Mouse (Mus musculus): ENCODE measurements around the gene Ankrd49. TPM values are rescaled to one million over a fixed set of nuclear protein-coding genes. Genes with fewer than 3 reads are reported as not detected.

Gene Ankrd49
- 47.9 and 52.0 TPM in 2 replicates for polyA plus RNA-seq (2014; fragmentation: Nextera tagmentation; extraction: Ambion mirVana)

DNA sequence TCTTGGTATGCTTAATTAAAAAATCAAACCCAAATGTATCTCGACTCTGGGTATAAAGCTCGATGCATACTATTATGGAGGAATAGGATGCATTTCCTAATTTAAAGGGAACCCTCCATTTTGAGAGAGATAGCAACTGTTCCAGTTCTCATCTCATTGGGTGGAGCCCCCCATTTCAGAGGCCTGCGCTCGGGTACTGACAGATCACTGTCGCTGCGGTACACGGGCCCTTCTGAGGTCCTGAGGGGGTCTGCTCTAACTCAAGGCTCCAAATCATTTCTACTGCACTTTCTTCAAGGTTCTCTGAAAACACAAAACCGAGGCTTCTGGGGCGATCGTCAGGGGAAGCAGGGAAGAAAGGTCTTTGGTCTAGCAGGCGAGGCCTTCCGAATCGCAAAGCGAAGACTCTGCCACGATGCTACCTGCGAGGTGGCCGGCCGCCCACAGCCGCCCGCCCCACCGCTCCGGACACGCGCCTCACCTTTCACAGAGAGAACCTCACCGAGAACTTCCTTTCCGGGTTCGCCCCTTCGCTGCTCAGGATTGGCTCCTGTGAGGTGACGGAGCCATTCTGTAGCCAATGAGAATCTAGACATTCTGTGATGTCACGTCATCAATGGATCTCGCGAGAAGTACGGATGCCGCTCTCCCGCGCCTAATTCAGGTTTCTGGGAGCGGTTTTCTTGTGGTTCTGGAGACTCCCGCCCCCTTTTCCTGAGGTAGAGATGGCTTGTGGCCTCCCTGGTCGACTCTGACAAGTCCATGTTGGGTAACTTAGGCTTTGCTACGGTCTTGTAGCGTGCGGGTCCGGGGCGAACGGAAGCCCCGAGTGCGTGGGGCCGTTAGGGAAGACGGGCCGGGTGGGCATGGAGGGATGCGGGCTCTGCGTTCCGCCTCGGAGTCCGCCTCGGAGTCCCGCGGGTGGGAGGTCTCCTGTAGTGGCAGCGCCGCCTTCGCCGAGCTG lies at the start of gene Ankrd49, which contains the start of gene Mre11a:
Gene Ankrd49 (minus strand): TSS at position 818 of the 964 bp plus-strand sequence.
Gene Mre11a (plus strand): TSS at position 616 of the 964 bp plus-strand sequence.
- H3K36me3 ChIP-seq (ENCODE audit: control insufficient read depth, insufficient read depth, low read length): peaks cover 59% of the 10 kb centered on the region
- no peaks in the 10 kb centered on the region for H3K27me3 ChIP-seq (replicated peaks; ENCODE audit: control insufficient read depth, insufficient read depth, low read length)
- H3K4me1 ChIP-seq (replicated peaks; ENCODE audit: control insufficient read depth, insufficient read depth, low read length): peaks cover 6% of the 10 kb centered on the region; the same call in 1 of the 2 replicates
- peak within 1 kb of the TSS; percentile 97 for H3K27ac ChIP-seq (ENCODE audit: low read depth)
- ATAC-seq (replicated peaks; ENCODE audit: low FRiP score, low TSS enrichment, low read depth): peak; percentile 99
- H3K9ac ChIP-seq (ENCODE audit: low read length): peak within 1 kb of the TSS; percentile 94
- H3K9me3 ChIP-seq (ENCODE audit: control insufficient read depth, low read length): no peaks in the 10 kb centered on the region
- peak within 1 kb of the TSS; percentile 82 for H3K4me2 ChIP-seq (ENCODE audit: low read length)
- peak; percentile 98 for DNase-seq (ENCODE audit: low spot score)
- peak within 1 kb of the TSS; percentile 95 for H3K4me3 ChIP-seq (ENCODE audit: low read depth, low read length)
- WGBS: under 1% methylated on average over 62 of the region's 62 CpGs

DNA sequence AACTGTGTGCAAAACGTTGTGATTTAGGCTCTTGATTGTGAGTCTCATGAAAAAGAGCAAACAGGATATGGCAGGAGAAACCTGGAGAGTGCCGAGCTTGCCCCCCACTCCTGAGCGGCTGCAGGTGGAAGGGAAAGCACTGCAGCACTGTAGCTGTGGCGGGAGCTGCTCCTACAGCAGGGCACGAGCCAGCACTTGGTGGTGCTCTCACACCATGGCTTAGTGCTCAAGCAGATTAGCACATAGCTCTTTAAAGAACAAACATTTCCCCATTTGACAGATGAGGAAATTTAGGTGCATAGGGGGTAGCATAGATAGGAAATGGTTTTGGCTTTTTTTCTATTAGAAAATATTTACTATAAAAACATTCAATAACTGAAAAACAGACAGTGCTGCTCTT lies 47.4 kb upstream of the Ankrd49 start:
- 84% methylated on average over 5 of the region's 5 CpGs for WGBS

DNA sequence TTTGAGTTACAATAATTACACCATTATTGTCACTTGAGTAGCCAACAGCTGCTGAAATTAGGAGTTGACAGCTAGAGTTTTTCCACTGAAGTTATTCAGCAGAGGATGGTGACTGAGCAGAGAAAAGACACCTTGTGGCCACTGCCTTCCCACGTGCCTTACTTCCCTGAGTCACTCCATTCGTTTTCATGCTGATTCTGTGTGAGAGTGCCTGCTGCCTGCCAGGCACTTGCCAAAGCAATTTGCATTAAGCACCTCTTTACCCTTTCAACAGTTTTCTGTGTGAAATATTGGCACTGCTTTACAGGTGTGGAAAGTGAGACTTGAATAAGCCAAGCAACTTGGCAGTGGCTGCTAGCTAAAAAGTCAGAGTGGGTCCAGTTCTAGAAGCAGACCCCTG lies 43.2 kb upstream of the Ankrd49 start:
- ATAC-seq (replicated peaks; ENCODE audit: low FRiP score, low TSS enrichment, low read depth) (no peak), DNase-seq (ENCODE audit: low spot score) (no peak)
- WGBS: 71% methylated on average over 2 of the region's 2 CpGs
- Histone ChIP-seq H3K36me3 (ENCODE audit: control insufficient read depth, insufficient read depth, low read length) (peaks cover 75% of the 10 kb centered on the region), H3K4me2 (ENCODE audit: low read length) (no peak overlapping the region), H3K27ac (ENCODE audit: low read depth) (no peak overlapping the region), H3K27me3 (replicated peaks; ENCODE audit: control insufficient read depth, insufficient read depth, low read length) (no peaks in the 10 kb centered on the region), H3K4me3 (ENCODE audit: low read depth, low read length) (no peak overlapping the region), H3K9me3 (ENCODE audit: control insufficient read depth, low read length) (no peaks in the 10 kb centered on the region), H3K9ac (ENCODE audit: low read length) (no peak overlapping the region), H3K4me1 (replicated peaks; ENCODE audit: control insufficient read depth, insufficient read depth, low read length) (no peaks in the 10 kb centered on the region)

More for the DNA sequence above, 47.4 kb upstream of the Ankrd49 start:
- DNase-seq (ENCODE audit: low spot score) (no peak), ATAC-seq (replicated peaks; ENCODE audit: low FRiP score, low TSS enrichment, low read depth) (no peak)
- Histone ChIP-seq H3K9me3 (ENCODE audit: control insufficient read depth, low read length) (no peaks in the 10 kb centered on the region), H3K4me2 (ENCODE audit: low read length) (no peak overlapping the region), H3K4me3 (ENCODE audit: low read depth, low read length) (no peak overlapping the region), H3K27ac (ENCODE audit: low read depth) (no peak overlapping the region), H3K27me3 (replicated peaks; ENCODE audit: control insufficient read depth, insufficient read depth, low read length) (no peaks in the 10 kb centered on the region), H3K4me1 (replicated peaks; ENCODE audit: control insufficient read depth, insufficient read depth, low read length) (no peaks in the 10 kb centered on the region), H3K9ac (ENCODE audit: low read length) (no peak overlapping the region), H3K36me3 (ENCODE audit: control insufficient read depth, insufficient read depth, low read length) (peaks cover 83% of the 10 kb centered on the region)

DNA sequence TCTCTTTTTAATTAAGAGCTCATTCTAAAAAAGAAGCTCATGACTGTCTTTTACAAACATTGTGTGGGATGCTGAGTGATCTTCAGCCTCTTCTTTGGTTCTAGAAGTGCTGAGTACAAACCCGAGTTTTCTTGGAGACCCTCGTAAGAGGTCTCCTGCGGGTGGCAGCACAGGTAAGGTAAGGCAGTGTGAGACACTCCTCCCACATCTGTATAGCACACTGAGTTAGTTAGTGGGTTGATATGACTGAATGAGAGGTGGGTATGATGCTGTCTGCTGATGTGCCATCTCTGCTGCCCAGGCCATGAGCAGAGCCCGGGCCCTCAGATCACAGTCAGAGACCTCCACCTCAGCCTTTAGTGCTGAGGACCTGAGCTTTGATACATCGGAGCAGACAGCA lies 40.2 kb upstream of the Ankrd49 start:
- H3K36me3 ChIP-seq (ENCODE audit: control insufficient read depth, insufficient read depth, low read length): peaks cover 75% of the 10 kb centered on the region
- no peaks in the 10 kb centered on the region for H3K9me3 ChIP-seq (ENCODE audit: control insufficient read depth, low read length)
- no peaks in the 10 kb centered on the region for H3K27me3 ChIP-seq (replicated peaks; ENCODE audit: control insufficient read depth, insufficient read depth, low read length)
- no peak overlapping the region for H3K4me3 ChIP-seq (ENCODE audit: low read depth, low read length)
- H3K4me2 ChIP-seq (ENCODE audit: low read length): no peak overlapping the region
- H3K27ac ChIP-seq (ENCODE audit: low read depth): no peak overlapping the region
- no peak overlapping the region for H3K9ac ChIP-seq (ENCODE audit: low read length)
- DNase-seq (ENCODE audit: low spot score) (no peak), ATAC-seq (replicated peaks; ENCODE audit: low FRiP score, low TSS enrichment, low read depth) (no peak)
- no peaks in the 10 kb centered on the region for H3K4me1 ChIP-seq (replicated peaks; ENCODE audit: control insufficient read depth, insufficient read depth, low read length)
- 84% methylated on average over 5 of the region's 5 CpGs for WGBS

DNA sequence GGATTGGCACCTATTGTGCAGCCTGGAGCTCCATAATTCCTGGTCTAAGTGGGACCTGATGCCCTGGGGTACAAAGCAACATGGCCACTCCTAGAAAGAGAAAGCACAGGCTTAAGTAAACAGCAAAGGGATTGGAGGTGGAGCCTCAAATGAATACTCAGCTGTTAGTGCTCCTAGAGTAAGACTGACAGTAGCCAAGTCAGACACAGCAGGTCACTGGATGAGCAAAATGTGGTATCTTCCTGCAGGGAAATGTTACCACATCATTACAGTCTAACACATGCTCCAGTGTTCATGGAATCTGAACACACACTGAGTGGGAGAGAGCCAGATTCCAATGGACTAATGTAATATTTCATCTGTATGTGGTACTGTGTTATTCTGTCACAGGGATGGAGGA lies 36.7 kb upstream of the Ankrd49 start:
- no peak for ATAC-seq (replicated peaks; ENCODE audit: low FRiP score, low TSS enrichment, low read depth)
- H3K36me3 ChIP-seq (ENCODE audit: control insufficient read depth, insufficient read depth, low read length): peaks cover 85% of the 10 kb centered on the region
- no peaks in the 10 kb centered on the region for H3K9me3 ChIP-seq (ENCODE audit: control insufficient read depth, low read length)

DNA sequence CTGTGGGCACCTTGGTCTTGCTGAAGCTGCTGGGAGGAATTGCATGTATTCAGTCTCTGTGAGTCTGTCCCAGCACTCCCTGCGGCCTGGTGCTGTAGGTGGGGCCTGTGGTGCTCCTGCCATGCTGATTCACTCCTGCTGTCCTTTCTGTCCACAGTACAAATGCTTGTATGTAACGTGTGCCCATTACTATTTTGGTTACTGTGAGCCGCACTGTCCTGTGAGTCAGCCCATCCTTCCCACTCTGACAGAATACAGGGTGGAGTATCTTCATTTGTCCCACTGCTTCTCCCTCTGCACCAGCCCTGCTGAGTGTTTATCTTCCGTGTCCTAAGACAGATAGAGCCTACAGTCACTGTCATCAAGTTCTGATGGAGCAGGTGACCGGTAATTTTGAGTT lies 25.5 kb upstream of the Ankrd49 start:
- Histone ChIP-seq H3K27me3 (replicated peaks; ENCODE audit: control insufficient read depth, insufficient read depth, low read length) (no peaks in the 10 kb centered on the region), H3K9ac (ENCODE audit: low read length) (no peak overlapping the region), H3K4me3 (ENCODE audit: low read depth, low read length) (no peak overlapping the region), H3K4me1 (replicated peaks; ENCODE audit: control insufficient read depth, insufficient read depth, low read length) (no peaks in the 10 kb centered on the region), H3K4me2 (ENCODE audit: low read length) (no peak overlapping the region), H3K9me3 (ENCODE audit: control insufficient read depth, low read length) (no peaks in the 10 kb centered on the region), H3K27ac (ENCODE audit: low read depth) (no peak overlapping the region), H3K36me3 (ENCODE audit: control insufficient read depth, insufficient read depth, low read length) (peaks cover 77% of the 10 kb centered on the region)
- DNase-seq (ENCODE audit: low spot score) (no peak), ATAC-seq (replicated peaks; ENCODE audit: low FRiP score, low TSS enrichment, low read depth) (no peak)
- 95% methylated on average over 5 of the region's 5 CpGs for WGBS

More for the DNA sequence above, 36.7 kb upstream of the Ankrd49 start:
- Histone ChIP-seq H3K27me3 (replicated peaks; ENCODE audit: control insufficient read depth, insufficient read depth, low read length) (no peaks in the 10 kb centered on the region), H3K4me2 (ENCODE audit: low read length) (no peak overlapping the region), H3K4me3 (ENCODE audit: low read depth, low read length) (no peak overlapping the region), H3K9ac (ENCODE audit: low read length) (no peak overlapping the region), H3K27ac (ENCODE audit: low read depth) (no peak overlapping the region), H3K4me1 (replicated peaks; ENCODE audit: control insufficient read depth, insufficient read depth, low read length) (no peaks in the 10 kb centered on the region)
- no peak for DNase-seq (ENCODE audit: low spot score)

DNA sequence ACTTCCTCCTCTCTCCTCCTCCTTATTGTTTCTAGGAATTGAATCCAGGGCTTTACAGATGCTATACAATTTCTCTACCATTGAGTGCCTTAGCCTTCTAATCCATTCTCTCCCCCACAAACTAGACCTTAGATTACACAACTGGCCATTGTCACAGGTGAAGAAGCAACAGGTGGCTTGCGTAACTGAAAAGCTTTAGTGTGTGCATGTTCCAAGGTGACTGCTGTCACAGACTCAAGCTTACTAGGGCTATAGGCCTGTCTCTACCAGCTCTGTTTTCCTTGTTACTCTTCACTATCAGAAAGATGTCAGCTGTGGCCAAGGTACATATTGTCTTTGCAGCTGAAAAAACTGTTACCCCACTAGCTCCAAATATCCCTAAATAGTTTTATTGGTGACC lies 22.1 kb upstream of the Ankrd49 start:
- H3K4me1 ChIP-seq (replicated peaks; ENCODE audit: control insufficient read depth, insufficient read depth, low read length): no peaks in the 10 kb centered on the region
- no peak overlapping the region for H3K9ac ChIP-seq (ENCODE audit: low read length)
- H3K4me2 ChIP-seq (ENCODE audit: low read length): no peak overlapping the region
- ATAC-seq (replicated peaks; ENCODE audit: low FRiP score, low TSS enrichment, low read depth) (no peak), DNase-seq (ENCODE audit: low spot score) (no peak)
- no peak overlapping the region for H3K4me3 ChIP-seq (ENCODE audit: low read depth, low read length)
- no peaks in the 10 kb centered on the region for H3K27me3 ChIP-seq (replicated peaks; ENCODE audit: control insufficient read depth, insufficient read depth, low read length)
- H3K9me3 ChIP-seq (ENCODE audit: control insufficient read depth, low read length): no peaks in the 10 kb centered on the region
- peaks cover 68% of the 10 kb centered on the region for H3K36me3 ChIP-seq (ENCODE audit: control insufficient read depth, insufficient read depth, low read length)
- 91% methylated on average over 1 of the region's 1 CpGs for WGBS
- no peak overlapping the region for H3K27ac ChIP-seq (ENCODE audit: low read depth)

DNA sequence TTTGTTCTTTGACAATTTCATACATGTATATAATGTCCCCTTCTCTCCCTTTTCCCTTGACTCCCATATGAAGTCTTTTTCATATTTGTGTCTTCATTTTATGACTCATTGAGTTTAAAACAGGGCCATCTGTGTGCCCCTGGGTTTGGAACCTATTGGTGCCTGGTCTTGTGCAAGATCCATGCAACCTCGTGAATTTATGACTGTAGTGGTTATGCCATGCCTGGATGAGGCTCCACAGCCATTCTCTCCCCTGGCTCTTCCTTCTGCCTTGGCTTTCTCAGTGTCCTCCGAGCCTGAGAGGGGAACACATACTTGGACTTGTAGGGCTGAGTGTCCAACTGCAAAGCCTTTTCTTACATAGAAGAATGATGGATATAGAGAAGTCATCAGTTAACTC lies 21.1 kb upstream of the Ankrd49 start:
- ATAC-seq (replicated peaks; ENCODE audit: low FRiP score, low TSS enrichment, low read depth): no peak

More for the DNA sequence above, 21.1 kb upstream of the Ankrd49 start:
- DNase-seq (ENCODE audit: low spot score): no peak
- H3K4me3 ChIP-seq (ENCODE audit: low read depth, low read length): no peak overlapping the region
- no peak overlapping the region for H3K4me2 ChIP-seq (ENCODE audit: low read length)
- no peaks in the 10 kb centered on the region for H3K27me3 ChIP-seq (replicated peaks; ENCODE audit: control insufficient read depth, insufficient read depth, low read length)
- WGBS: 86% methylated on average over 2 of the region's 2 CpGs
- H3K9ac ChIP-seq (ENCODE audit: low read length): no peak overlapping the region
- no peaks in the 10 kb centered on the region for H3K4me1 ChIP-seq (replicated peaks; ENCODE audit: control insufficient read depth, insufficient read depth, low read length)
- H3K27ac ChIP-seq (ENCODE audit: low read depth): no peak overlapping the region
- H3K36me3 ChIP-seq (ENCODE audit: control insufficient read depth, insufficient read depth, low read length): peaks cover 70% of the 10 kb centered on the region
- H3K9me3 ChIP-seq (ENCODE audit: control insufficient read depth, low read length): no peaks in the 10 kb centered on the region

All from intestine, embryonic 14.5 days (tissue).